Mouse (Mus musculus): ENCODE data around the gene Fen1.

DNA sequence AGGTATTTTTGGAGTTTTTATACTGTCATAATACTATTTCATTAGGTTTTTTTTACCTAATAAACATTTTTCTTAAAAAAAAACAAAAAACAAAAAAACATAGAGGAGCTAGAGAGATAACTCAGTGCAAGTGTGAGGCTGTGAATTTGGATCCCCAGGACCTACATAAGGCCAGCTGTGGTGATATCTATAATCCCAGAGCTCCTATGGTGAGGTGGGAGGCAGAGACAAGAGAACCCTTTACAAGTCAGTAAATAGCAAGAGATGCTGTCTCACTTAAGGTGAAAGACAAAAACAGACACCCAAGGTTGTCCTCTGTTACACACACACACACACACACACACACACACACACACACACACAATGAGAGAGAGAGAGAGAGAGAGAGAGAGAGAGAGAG, 34.8 kb downstream of the Fen1 start:
- no peak for TF ChIP-seq USF1 (IDR thresholded peaks at IDR 0.05; ENCODE audit: low read depth)
- no peak for TF ChIP-seq CTCF (IDR thresholded peaks at IDR 0.05; ENCODE audit: control insufficient read depth, insufficient read depth, insufficient read length)
- no peak for TF ChIP-seq MYOG (IDR thresholded peaks at IDR 0.05; ENCODE audit: control insufficient read depth, extremely low read depth, insufficient read length)
- TF ChIP-seq MAX (IDR thresholded peaks at IDR 0.05) = no peak

Data from C2C12 (cell line).